Mouse (Mus musculus) MEL (cell line): ENCODE results near the gene Pla1a. TPM values are rescaled to one million over a fixed set of nuclear protein-coding genes. Genes with fewer than 3 reads are reported as not detected.

Experiments
- DNase-seq: peaks from one replicate; pipeline ENCODE4 v3.0.0; 2011; ENCODE audit warnings: low read depth, low spot score
- H3K27ac ChIP-seq: 2 replicates; pipeline ENCODE4 v1.5.1; 2012; ENCODE audit warnings: low read depth, mild to moderate bottlenecking, control low read depth, low read length, moderate library complexity; ENCODE audit not compliant: control insufficient read depth
- H3K27me3 ChIP-seq, 2 experiments: fragments of 150-350 bp in 1 of 2; sonication (generic) in 1 of 2; 2 replicates each; pipeline ENCODE4 v1.6.1; 2012; ENCODE audit warnings: low read length in 2 of 2, mild to moderate bottlenecking in 2 of 2, improper control_type of control experiment in 1 of 2, moderate library complexity in 1 of 2; ENCODE audit not compliant: insufficient read depth in 2 of 2, control insufficient read depth in 1 of 2
- H3K36me3 ChIP-seq, 2 experiments: 2 replicates each; pipeline ENCODE4 v1.6.1; 2012 to 2014; ENCODE audit warnings: low read length in 2 of 2, improper control_type of control experiment in 1 of 2, inconsistent platforms in 1 of 2, mild to moderate bottlenecking in 1 of 2; ENCODE audit not compliant: insufficient read depth in 2 of 2, control insufficient read depth in 1 of 2
- H3K4me1 ChIP-seq, 2 experiments: fragments of 150-350 bp in 1 of 2; sonication (generic) in 1 of 2; 2 replicates each; pipeline ENCODE4 v1.6.1; 2012; ENCODE audit warnings: low read length in 2 of 2, improper control_type of control experiment in 1 of 2, mild to moderate bottlenecking in 1 of 2; ENCODE audit not compliant: insufficient read depth in 2 of 2, control insufficient read depth in 1 of 2
- H3K4me3 ChIP-seq, 2 experiments: fragments of 150-350 bp in 1 of 2; sonication (generic) in 1 of 2; 2 replicates each; pipeline ENCODE4 v1.5.1; 2012; ENCODE audit warnings: low read depth in 2 of 2, low read length in 2 of 2, mild to moderate bottlenecking in 2 of 2, moderate library complexity in 2 of 2, control low read depth in 1 of 2, improper control_type of control experiment in 1 of 2; ENCODE audit not compliant: control insufficient read depth in 1 of 2, insufficient read depth in 1 of 2
- H3K79me2 ChIP-seq: 2 replicates; pipeline ENCODE4 v1.6.1; 2012; ENCODE audit warnings: mild to moderate bottlenecking, low read length, moderate library complexity; ENCODE audit not compliant: control insufficient read depth, poor library complexity, insufficient read depth
- H3K9ac ChIP-seq: 2 replicates; pipeline ENCODE4 v1.6.1; 2012; ENCODE audit warnings: low read depth, mild to moderate bottlenecking, control low read depth, low read length, moderate library complexity; ENCODE audit not compliant: control insufficient read depth, poor library complexity, severe bottlenecking
- H3K9me3 ChIP-seq: fragments of 150-350 bp; sonication (generic); replicated peaks from 2 replicates; pipeline ENCODE4 v1.6.1; 2012; ENCODE audit warnings: mild to moderate bottlenecking, low read length, improper control_type of control experiment, moderate library complexity; ENCODE audit not compliant: insufficient read depth
- BHLHE40 ChIP-seq: IDR thresholded peaks from 2 replicates; pipeline ENCODE4 v1.6.1; 2012; ENCODE audit warnings: low read depth, mild to moderate bottlenecking, inconsistent platforms, low read length, improper control_type of control experiment, borderline replicate concordance
- CHD1 ChIP-seq: IDR thresholded peaks from 2 replicates; pipeline ENCODE4 v1.6.1; 2012; ENCODE audit warnings: low read depth, mild to moderate bottlenecking, inconsistent platforms, low read length, improper control_type of control experiment
- ELF1 ChIP-seq: IDR thresholded peaks from 2 replicates; pipeline ENCODE4 v1.6.1; 2014; ENCODE audit warnings: low read depth, mild to moderate bottlenecking, inconsistent platforms, low read length, improper control_type of control experiment, moderate library complexity
- EP300 ChIP-seq, 2 experiments: IDR thresholded peaks; 2 replicates each; pipeline ENCODE4 v1.6.1; 2011; ENCODE audit warnings: improper control_type of control experiment in 2 of 2, low read length in 2 of 2, low read depth in 1 of 2, mild to moderate bottlenecking in 1 of 2
- ETS1 ChIP-seq: IDR thresholded peaks from 2 replicates; pipeline ENCODE4 v1.6.1; 2012; ENCODE audit warnings: low read depth, mild to moderate bottlenecking, inconsistent platforms, low read length, improper control_type of control experiment, moderate library complexity
- GABPA ChIP-seq: IDR thresholded peaks from 2 replicates; pipeline ENCODE4 v1.6.1; 2012; ENCODE audit warnings: low read depth, mild to moderate bottlenecking, inconsistent platforms, low read length, improper control_type of control experiment, moderate library complexity
- GATA1 ChIP-seq: IDR thresholded peaks from 2 replicates; pipeline ENCODE4 v1.6.1; 2011; ENCODE audit warnings: low read depth, low read length, improper control_type of control experiment
- KAT2A ChIP-seq: conservative IDR thresholded peaks from 2 replicates; pipeline ENCODE4 v1.6.1; 2012; ENCODE audit warnings: low read depth, low read length, improper control_type of control experiment, inconsistent platforms
- MAFK ChIP-seq: IDR thresholded peaks from 2 replicates; pipeline ENCODE4 v1.6.1; 2011; ENCODE audit warnings: low read depth, mild to moderate bottlenecking, low read length, improper control_type of control experiment, borderline replicate concordance
- MAZ ChIP-seq: IDR thresholded peaks from 2 replicates; pipeline ENCODE4 v1.6.1; 2012; ENCODE audit warnings: low read depth, mild to moderate bottlenecking, inconsistent platforms, low read length, improper control_type of control experiment
- MXI1 ChIP-seq: IDR thresholded peaks from 2 replicates; pipeline ENCODE4 v1.6.1; 2011; ENCODE audit warnings: mild to moderate bottlenecking, low read depth, low read length, improper control_type of control experiment
- MYC ChIP-seq: IDR thresholded peaks from 2 replicates; pipeline ENCODE4 v1.6.1; 2011; ENCODE audit warnings: low read depth, mild to moderate bottlenecking, low read length, improper control_type of control experiment, moderate library complexity
- POLR2AphosphoS2 ChIP-seq: IDR thresholded peaks from 2 replicates; pipeline ENCODE4 v1.6.1; 2011; ENCODE audit warnings: low read length, improper control_type of control experiment
- POLR2AphosphoS5 ChIP-seq: IDR thresholded peaks from 2 replicates; pipeline ENCODE4 v1.6.1; 2012; ENCODE audit warnings: low read depth, borderline replicate concordance, mild to moderate bottlenecking, inconsistent platforms, low read length, moderate library complexity, mixed read lengths
- RAD21 ChIP-seq: IDR thresholded peaks from 2 replicates; pipeline ENCODE4 v1.6.1; 2011; ENCODE audit warnings: mild to moderate bottlenecking, low read depth, low read length, improper control_type of control experiment
- RCOR1 ChIP-seq: IDR thresholded peaks from 2 replicates; pipeline ENCODE4 v1.6.1; 2012; ENCODE audit warnings: low read depth, mild to moderate bottlenecking, inconsistent platforms, low read length, improper control_type of control experiment
- SIN3A ChIP-seq: IDR thresholded peaks from 2 replicates; pipeline ENCODE4 v1.6.1; 2012; ENCODE audit warnings: low read length, improper control_type of control experiment, inconsistent platforms
- TBP ChIP-seq: IDR thresholded peaks from 2 replicates; pipeline ENCODE4 v1.8.0; 2011; ENCODE audit warnings: low read depth, low read length, improper control_type of control experiment
- TCF12 ChIP-seq: IDR thresholded peaks from 2 replicates; pipeline ENCODE4 v1.6.1; 2014; ENCODE audit warnings: low read depth, mild to moderate bottlenecking, inconsistent platforms, low read length, improper control_type of control experiment, moderate library complexity
- UBTF ChIP-seq: IDR thresholded peaks from 2 replicates; pipeline ENCODE4 v1.6.1; 2012; ENCODE audit warnings: low read depth, mild to moderate bottlenecking, inconsistent platforms, low read length, improper control_type of control experiment, moderate library complexity, borderline replicate concordance; ENCODE audit not compliant: insufficient read depth
- USF1 ChIP-seq: IDR thresholded peaks from 2 replicates; pipeline ENCODE4 v1.6.1; 2014; ENCODE audit warnings: low read depth, mild to moderate bottlenecking, inconsistent platforms, low read length, improper control_type of control experiment, moderate library complexity
- USF2 ChIP-seq, 2 experiments: IDR thresholded peaks; 2 replicates each; pipeline ENCODE4 v1.6.1; 2011 to 2012; ENCODE audit warnings: improper control_type of control experiment in 2 of 2, low read length in 2 of 2, borderline replicate concordance in 1 of 2, inconsistent platforms in 1 of 2, low read depth in 1 of 2, mild to moderate bottlenecking in 1 of 2; ENCODE audit not compliant: insufficient read depth in 1 of 2
- ZKSCAN1 ChIP-seq: IDR thresholded peaks from 2 replicates; pipeline ENCODE4 v1.6.1; 2012; ENCODE audit warnings: low read depth, mild to moderate bottlenecking, inconsistent platforms, low read length, improper control_type of control experiment, moderate library complexity
- ZMIZ1 ChIP-seq: IDR thresholded peaks from 2 replicates; pipeline ENCODE4 v1.6.1; 2012; ENCODE audit warnings: low read depth, mild to moderate bottlenecking, inconsistent platforms, low read length, improper control_type of control experiment, moderate library complexity
- ZNF384 ChIP-seq: IDR thresholded peaks from 2 replicates; pipeline ENCODE4 v1.6.1; 2012; ENCODE audit warnings: low read depth, mild to moderate bottlenecking, inconsistent platforms, low read length, improper control_type of control experiment
- polyA plus RNA-seq, 2 experiments: library from polyadenylated mRNA; stranded (reverse) in 1 of 2; unstranded in 1 of 2; fragments of >175 nt in 1 of 2; fragments of >200 nt in 1 of 2; gene quantifications; 2 replicates each; pipeline versions ENCODE4 v1.2.1 to v1.2.4; 2012; ENCODE audit warnings: low replicate concordance in 2 of 2, low read depth in 1 of 2; ENCODE audit not compliant: insufficient read length in 2 of 2, insufficient read depth in 1 of 2, missing spikeins in 1 of 2
- total RNA-seq: library from RNA; depleted of rRNA; stranded (reverse); fragments of 300-350 nt; gene quantifications from 2 replicates; pipeline ENCODE4 v1.2.3, GENCODE M21; 2012

Gene Pla1a
- total and polyA plus RNA-seq, 3 experiments, result 0.04 TPM; not detected in 2

GRCm38 (mm10) chr16:38467091-38467916 lies 34.4 kb upstream of the Pla1a start:
- TF ChIP-seq GABPA (no peak), CHD1 (no peak), KAT2A (no peak), ZMIZ1 (no peak), GATA1 (no peak; the same call in 1 of the 2 replicates), MAZ (no peak), POLR2AphosphoS2 (no peak), TBP (no peak), EP300 (IDR thresholded peaks at IDR 0.05; ENCODE audit: low read depth in 1 of 2, low read length in 2 of 2) (no peak), SIN3A (no peak)
- H3K27ac ChIP-seq, result no peak overlapping the region
- no peak for DNase-seq
- H3K36me3 ChIP-seq, result peaks cover 0 to 9% of the 10 kb centered on the region in 2 experiments; a peak in 1 of 4 replicates
- no peaks in the 10 kb centered on the region for H3K79me2 ChIP-seq
- no peaks in the 10 kb centered on the region for H3K27me3 ChIP-seq
- H3K4me1 ChIP-seq, result peaks cover 0 to 12% of the 10 kb centered on the region in 2 experiments; a peak in 2 of 4 replicates
- H3K4me3 ChIP-seq, result no peak overlapping the region
- H3K9ac ChIP-seq, result no peak overlapping the region
- no peaks in the 10 kb centered on the region for H3K9me3 ChIP-seq

DNA sequence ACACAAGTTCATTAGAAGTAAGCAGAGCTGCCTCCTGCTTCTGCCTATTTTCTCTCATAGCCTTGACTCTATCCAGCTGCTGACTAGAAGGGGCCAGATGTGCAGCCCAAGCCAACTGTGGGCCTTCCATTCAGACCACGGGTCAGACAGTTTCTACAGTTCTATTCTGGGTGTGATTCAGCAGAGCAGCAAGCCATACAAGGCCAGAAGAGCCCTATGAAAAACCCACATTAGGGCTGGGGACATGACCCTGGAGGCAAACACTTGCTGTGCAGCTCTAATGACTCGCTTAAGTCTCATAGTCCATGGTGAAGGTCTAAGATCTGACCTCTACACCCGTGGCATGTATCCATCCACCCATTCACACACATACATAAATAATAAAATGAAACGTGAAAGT lies 33.1 kb upstream of the Pla1a start:
- Histone ChIP-seq H3K27ac (no peak overlapping the region), H3K4me1 (peaks cover 0 to 7% of the 10 kb centered on the region in 2 experiments; a peak in 2 of 4 replicates)

More for the DNA sequence above, 33.1 kb upstream of the Pla1a start:
- TF ChIP-seq RAD21 (no peak), MAZ (no peak), UBTF (no peak), ZNF384 (no peak), MYC (no peak), BHLHE40 (no peak), RCOR1 (no peak), ELF1 (no peak), USF1 (no peak), TBP (no peak), SIN3A (no peak), MAFK (no peak), EP300 (IDR thresholded peaks at IDR 0.05; ENCODE audit: low read depth in 1 of 2, low read length in 2 of 2) (no peak), ZKSCAN1 (no peak), TCF12 (no peak), POLR2AphosphoS5 (no peak), ETS1 (no peak), USF2 (IDR thresholded peaks at IDR 0.05; ENCODE audit: borderline replicate concordance in 1 of 2, insufficient read depth in 1 of 2, low read depth in 1 of 2, low read length in 2 of 2) (no peak), MXI1 (no peak)
- DNase-seq, result no peak
- no peaks in the 10 kb centered on the region for H3K27me3 ChIP-seq
- 0 out of 4 replicates have a peak, but pooled peaks cover 0 to 2% of the 10 kb centered on the region in 2 experiments for H3K36me3 ChIP-seq
- no peak overlapping the region for H3K9ac ChIP-seq
- H3K4me3 ChIP-seq, result no peak overlapping the region
- no peaks in the 10 kb centered on the region for H3K9me3 ChIP-seq
- H3K79me2 ChIP-seq, result no peaks in the 10 kb centered on the region
